ENCODE assay signal across 17 mouse cellular contexts in genomic region chr6:81448366-81448765, GRCm38 (mm10).
"Had no signal": no experiment of that assay in that cellular context is flagged by ENCODE, and none has a peak within 500 bp of the region (broad histone marks: within the 10 kb centered on the region; RNA-seq: fewer than 3 reads in every experiment).

No protein-coding gene starts in this region.

- ATAC-seq: liver, embryonic 12.5 days had no signal

- H3K9me3 ChIP-seq: limb, embryonic 10.5 days; limb, embryonic 13.5 days; liver, embryonic 12.5 days; liver, embryonic 15.5 days; lung, embryonic 15.5 days; midbrain, embryonic 12.5 days had no signal

- H3K36me3 ChIP-seq: limb, embryonic 10.5 days; limb, embryonic 13.5 days; liver, embryonic 12.5 days; liver, embryonic 15.5 days; lung, embryonic 15.5 days; midbrain, embryonic 12.5 days had no signal

- H3K27me3 ChIP-seq: limb, embryonic 13.5 days; liver, embryonic 12.5 days; liver, embryonic 15.5 days; lung, embryonic 15.5 days; megakaryocyte, embryonic 14.5 days; midbrain, embryonic 12.5 days had no signal

- H3K4me2 ChIP-seq: limb, embryonic 13.5 days; liver, embryonic 12.5 days; liver, embryonic 15.5 days; lung, embryonic 15.5 days; midbrain, embryonic 12.5 days had no signal

- H3K27ac ChIP-seq: limb, embryonic 10.5 days; limb, embryonic 13.5 days; liver, embryonic 12.5 days; liver, embryonic 15.5 days; lung, embryonic 15.5 days; midbrain, embryonic 12.5 days had no signal

- H3K9ac ChIP-seq: limb, embryonic 13.5 days; liver, embryonic 12.5 days; liver, embryonic 15.5 days; lung, embryonic 15.5 days; midbrain, embryonic 12.5 days had no signal

- H3K4me3 ChIP-seq: limb, embryonic 10.5 days; limb, embryonic 13.5 days; liver, embryonic 12.5 days; liver, embryonic 15.5 days; lung, embryonic 15.5 days; megakaryocyte, embryonic 14.5 days; midbrain, embryonic 12.5 days; myocyte had no signal

- H3K4me1 ChIP-seq: limb, embryonic 10.5 days; limb, embryonic 13.5 days; liver, embryonic 12.5 days; liver, embryonic 15.5 days; lung, embryonic 15.5 days; megakaryocyte, embryonic 14.5 days; midbrain, embryonic 12.5 days had no signal

- DNase-seq: kidney, adult 18-20 months; kidney, adult 9 months; kidney, postnatal 14 days; kidney, postnatal 4 days; liver; lung, adult 18-20 months; lung, postnatal 10 days; thymus, adult 18-20 months; thymus, postnatal 36 days had no signal
